Mouse (Mus musculus) intestine, embryonic 15.5 days (tissue): Measurements from ENCODE around the gene Fes. TPM values are rescaled to one million over a fixed set of nuclear protein-coding genes. Genes with fewer than 3 reads are reported as not detected.

Experiments used
- ATAC-seq: fragments of 200-750 bp; cut with Nextera tagmentation; 2 replicates; pipeline ENCODE4 v1.8.0; 2017; ENCODE audit warnings: moderate TSS enrichment, moderate library complexity
- H3K27ac ChIP-seq: fragments of 300-500 bp; sonication (generic); 2 replicates; pipeline ENCODE4 v1.5.1; 2015; ENCODE audit warnings: mild to moderate bottlenecking, inconsistent platforms
- H3K27me3 ChIP-seq: fragments of 300-500 bp; sonication (generic); replicated peaks from 2 replicates; pipeline ENCODE4 v1.6.1; 2015; ENCODE audit warnings: inconsistent platforms
- H3K36me3 ChIP-seq: fragments of 300-500 bp; sonication (generic); 2 replicates; pipeline ENCODE4 v1.6.1; 2015; ENCODE audit warnings: inconsistent platforms
- H3K4me1 ChIP-seq: fragments of 300-500 bp; sonication (generic); replicated peaks from 2 replicates; pipeline ENCODE4 v1.6.1; 2015; ENCODE audit warnings: inconsistent platforms
- H3K4me2 ChIP-seq: fragments of 300-500 bp; sonication (generic); replicated peaks from 2 replicates; pipeline ENCODE4 v1.6.1; 2015; ENCODE audit warnings: mild to moderate bottlenecking, inconsistent platforms
- H3K4me3 ChIP-seq: fragments of 300-500 bp; sonication (generic); replicated peaks from 2 replicates; pipeline ENCODE4 v1.5.1; 2015; ENCODE audit warnings: inconsistent platforms
- H3K9ac ChIP-seq: fragments of 300-500 bp; sonication (generic); 2 replicates; pipeline ENCODE4 v1.6.1; 2015; ENCODE audit warnings: inconsistent platforms
- H3K9me3 ChIP-seq: fragments of 300-500 bp; sonication (generic); 2 replicates; pipeline ENCODE4 v1.6.1; 2016; ENCODE audit warnings: inconsistent platforms
- WGBS: fragments of 180-500 bp; shearing (Covaris S2); methylation state at CpG from one replicate; pipeline ENCODE4 v1.1.7; 2015; 5-methylcytosine and 5-hydroxymethylcytosine counted together
- polyA plus RNA-seq: library from polyadenylated mRNA; unstranded; fragments of >200 nt; fragmentation: Nextera tagmentation; extraction: Ambion mirVana; gene quantifications from 2 replicates; pipeline ENCODE4 v1.2.1, GENCODE M21; 2015

Fes gene
- polyA plus RNA-seq: 11.2 and 11.5 TPM in 2 replicates

- peaks cover 13% of the 10 kb centered on the region for H3K4me1 ChIP-seq
- no peaks in the 10 kb centered on the region for H3K9me3 ChIP-seq
- WGBS: 22% methylated on average over 33 of the region's 33 CpGs
- H3K27me3 ChIP-seq: no peaks in the 10 kb centered on the region
- peak within 1 kb of the TSS; percentile 57 for H3K4me2 ChIP-seq
- peak within 1 kb of the TSS; percentile 42 for H3K9ac ChIP-seq
- H3K36me3 ChIP-seq: peaks cover 21% of the 10 kb centered on the region
- peak within 1 kb of the TSS; percentile 29 for H3K4me3 ChIP-seq
- peak; percentile 54 for ATAC-seq
- H3K27ac ChIP-seq: peak within 1 kb of the TSS; percentile 51
Observed at GRCm38 (mm10) chr7:80387633-80388543, at the start of gene Fes. Gene Fes, minus strand, starts transcription at chr7:80387946.

GRCm38 (mm10) chr7:80436571-80436970 is 48.8 kb upstream of the Fes start:
- Histone ChIP-seq H3K36me3 (no peaks in the 10 kb centered on the region), H3K9me3 (no peaks in the 10 kb centered on the region), H3K27ac (no peak overlapping the region), H3K4me3 (no peak overlapping the region), H3K4me2 (no peak overlapping the region), H3K4me1 (0 out of 2 replicates have a peak, but pooled peaks cover 2% of the 10 kb centered on the region), H3K9ac (no peak overlapping the region), H3K27me3 (no peaks in the 10 kb centered on the region)
- ATAC-seq: no peak
- whole genome bisulfite sequencing: 77% methylated on average over 7 of the region's 7 CpGs

GRCm38 (mm10) chr7:80435594-80435993 is 47.8 kb upstream of the Fes start:
- H3K9ac ChIP-seq: no peak overlapping the region
- H3K27me3 ChIP-seq: no peaks in the 10 kb centered on the region
- no peaks in the 10 kb centered on the region for H3K36me3 ChIP-seq
- H3K27ac ChIP-seq: no peak overlapping the region
- 42% methylated on average over 3 of the region's 3 CpGs for WGBS
- no peaks in the 10 kb centered on the region for H3K9me3 ChIP-seq
- H3K4me3 ChIP-seq: no peak overlapping the region
- no peak overlapping the region for H3K4me2 ChIP-seq
- 0 out of 2 replicates have a peak, but pooled peaks cover 2% of the 10 kb centered on the region for H3K4me1 ChIP-seq
- ATAC-seq: peak; percentile 61

- no peak overlapping the region for H3K27ac ChIP-seq
- ATAC-seq: no peak
- H3K9ac ChIP-seq: no peak overlapping the region
- WGBS: 94% methylated on average over 12 of the region's 12 CpGs
- no peak overlapping the region for H3K4me3 ChIP-seq
- no peaks in the 10 kb centered on the region for H3K36me3 ChIP-seq
- H3K27me3 ChIP-seq: no peaks in the 10 kb centered on the region
- H3K9me3 ChIP-seq: no peaks in the 10 kb centered on the region
- H3K4me1 ChIP-seq: no peaks in the 10 kb centered on the region
- H3K4me2 ChIP-seq: no peak overlapping the region
Observed at GRCm38 (mm10) chr7:80429661-80430060, 41.9 kb upstream of the Fes start.

GRCm38 (mm10) chr7:80427730-80428129 is 40.0 kb upstream of the Fes start:
- 72% methylated on average over 5 of the region's 5 CpGs for WGBS
- Histone ChIP-seq H3K9ac (no peak overlapping the region), H3K4me2 (no peak overlapping the region), H3K27ac (no peak overlapping the region), H3K4me1 (peaks cover 5% of the 10 kb centered on the region; the same call in 1 of the 2 replicates), H3K9me3 (no peaks in the 10 kb centered on the region), H3K36me3 (no peaks in the 10 kb centered on the region), H3K4me3 (no peak overlapping the region), H3K27me3 (no peaks in the 10 kb centered on the region)
- no peak for ATAC-seq

GRCm38 (mm10) chr7:80426363-80426762 is 38.6 kb upstream of the Fes start:
- no peaks in the 10 kb centered on the region for H3K27me3 ChIP-seq
- H3K4me2 ChIP-seq: no peak overlapping the region
- no peak overlapping the region for H3K4me3 ChIP-seq
- no peak for ATAC-seq
- H3K36me3 ChIP-seq: no peaks in the 10 kb centered on the region
- whole genome bisulfite sequencing: 65% methylated on average over 7 of the region's 7 CpGs
- peaks cover 7% of the 10 kb centered on the region; the same call in 1 of the 2 replicates for H3K4me1 ChIP-seq
- no peak overlapping the region for H3K27ac ChIP-seq
- no peaks in the 10 kb centered on the region for H3K9me3 ChIP-seq
- no peak overlapping the region for H3K9ac ChIP-seq

GRCm38 (mm10) chr7:80424722-80425121 is 37.0 kb upstream of the Fes start:
- 82% methylated on average over 6 of the region's 6 CpGs for WGBS
- no peaks in the 10 kb centered on the region for H3K27me3 ChIP-seq
- H3K4me3 ChIP-seq: no peak overlapping the region
- peaks cover 7% of the 10 kb centered on the region; the same call in 1 of the 2 replicates for H3K4me1 ChIP-seq
- no peaks in the 10 kb centered on the region for H3K9me3 ChIP-seq
- no peak overlapping the region for H3K27ac ChIP-seq
- no peak overlapping the region for H3K9ac ChIP-seq
- H3K36me3 ChIP-seq: no peaks in the 10 kb centered on the region
- H3K4me2 ChIP-seq: no peak overlapping the region
- no peak for ATAC-seq

- 16% methylated on average over 20 of the region's 20 CpGs for WGBS
Observed at GRCm38 (mm10) chr7:80422759-80423480, 35.2 kb upstream of the Fes start.

GRCm38 (mm10) chr7:80421576-80421975 is 33.8 kb upstream of the Fes start:
- 91% methylated on average over 6 of the region's 6 CpGs for WGBS
- no peak overlapping the region for H3K27ac ChIP-seq
- no peak for ATAC-seq

More at GRCm38 (mm10) chr7:80422759-80423480, 35.2 kb upstream of the Fes start:
- Histone ChIP-seq H3K27me3 (no peaks in the 10 kb centered on the region), H3K36me3 (no peaks in the 10 kb centered on the region), H3K4me2 (peak overlapping the region; percentile 54), H3K27ac (no peak overlapping the region), H3K4me1 (peaks cover 7% of the 10 kb centered on the region; the same call in 1 of the 2 replicates), H3K9ac (no peak overlapping the region; the same call in 1 of the 2 replicates), H3K4me3 (peak overlapping the region; percentile 17; the same call in 1 of the 2 replicates), H3K9me3 (no peaks in the 10 kb centered on the region)
- ATAC-seq: peak; percentile 48; the same call in 1 of the 2 replicates

GRCm38 (mm10) chr7:80420586-80420985 is 32.8 kb upstream of the Fes start:
- Histone ChIP-seq H3K4me1 (peaks cover 7% of the 10 kb centered on the region; the same call in 1 of the 2 replicates), H3K4me3 (no peak overlapping the region), H3K9me3 (no peaks in the 10 kb centered on the region), H3K36me3 (no peaks in the 10 kb centered on the region), H3K4me2 (no peak overlapping the region), H3K27me3 (no peaks in the 10 kb centered on the region), H3K9ac (no peak overlapping the region), H3K27ac (no peak overlapping the region)
- 89% methylated on average over 4 of the region's 4 CpGs for WGBS
- ATAC-seq: no peak

More at GRCm38 (mm10) chr7:80421576-80421975, 33.8 kb upstream of the Fes start:
- Histone ChIP-seq H3K36me3 (no peaks in the 10 kb centered on the region), H3K27me3 (no peaks in the 10 kb centered on the region), H3K4me2 (no peak overlapping the region), H3K4me1 (peaks cover 7% of the 10 kb centered on the region; the same call in 1 of the 2 replicates), H3K4me3 (no peak overlapping the region), H3K9me3 (no peaks in the 10 kb centered on the region), H3K9ac (no peak overlapping the region)

- no peak overlapping the region for H3K27ac ChIP-seq
- no peak overlapping the region for H3K9ac ChIP-seq
- WGBS: 43% methylated on average over 3 of the region's 3 CpGs
- no peaks in the 10 kb centered on the region for H3K36me3 ChIP-seq
- peaks cover 7% of the 10 kb centered on the region; the same call in 1 of the 2 replicates for H3K4me1 ChIP-seq
- H3K27me3 ChIP-seq: no peaks in the 10 kb centered on the region
- ATAC-seq: peak; percentile 53; the same call in 1 of the 2 replicates
- H3K4me3 ChIP-seq: no peak overlapping the region
- no peaks in the 10 kb centered on the region for H3K9me3 ChIP-seq
- H3K4me2 ChIP-seq: no peak overlapping the region
Observed at GRCm38 (mm10) chr7:80419278-80419677, 31.5 kb upstream of the Fes start.

- Histone ChIP-seq H3K4me1 (peaks cover 4% of the 10 kb centered on the region; the same call in 1 of the 2 replicates), H3K4me2 (no peak overlapping the region), H3K9ac (no peak overlapping the region), H3K27me3 (no peaks in the 10 kb centered on the region), H3K9me3 (no peaks in the 10 kb centered on the region), H3K4me3 (no peak overlapping the region), H3K27ac (no peak overlapping the region), H3K36me3 (no peaks in the 10 kb centered on the region)
- WGBS: 80% methylated on average over 3 of the region's 3 CpGs
- ATAC-seq: no peak
Observed at GRCm38 (mm10) chr7:80418036-80418435, 30.3 kb upstream of the Fes start.
